Mouse (Mus musculus): Measurements from ENCODE around the gene Dapk2.

GRCm38 (mm10) chr9:66241722-66242121 is 83.7 kb downstream of the Dapk2 start:
- TF ChIP-seq CTCF (IDR thresholded peaks at IDR 0.05; ENCODE audit: borderline replicate concordance, insufficient read depth, low read length), result no peak
- TF ChIP-seq POLR2A (IDR thresholded peaks at IDR 0.05; ENCODE audit: low read depth, low read length), result no peak
